ENCODE assay signal across 24 mouse cellular contexts in the genomic region with DNA sequence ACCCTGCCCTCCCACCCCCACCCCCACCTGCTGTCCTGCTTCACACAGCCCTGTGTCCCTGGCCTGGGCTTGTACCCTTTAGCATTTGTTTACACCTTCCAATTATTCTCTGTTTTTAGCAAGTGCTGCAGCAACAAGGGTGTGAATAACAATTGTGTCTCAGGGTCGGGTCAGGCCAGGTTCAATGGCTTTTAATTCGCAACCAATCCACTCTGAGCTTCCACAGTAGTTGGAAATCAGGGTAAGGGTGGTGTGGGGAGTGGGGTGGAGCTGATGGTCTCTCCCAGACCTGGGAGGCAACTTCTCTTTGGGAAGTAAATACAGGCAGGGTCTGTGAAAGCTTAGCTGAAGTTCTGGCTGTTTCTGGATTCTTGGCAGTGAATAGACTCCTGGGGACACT.
DNase-seq lines count a peak whose midpoint lies in the region; ATAC-seq and TF ChIP-seq lines count a peak whose summit lies in the region.
"Had no signal": no experiment of that assay in that cellular context is flagged by ENCODE, and none has a peak within 500 bp of the region (broad histone marks: within the 10 kb centered on the region; RNA-seq: fewer than 3 reads in every experiment).

No protein-coding gene starts in this region.

- no peak overlapping the region for H3K4me3 ChIP-seq in hindbrain, postnatal 0 days (ENCODE audit: low read length)
- no peak overlapping the region for H3K4me3 ChIP-seq in hindbrain, embryonic 14.5 days (replicated peaks; ENCODE audit: low read length)
- H3K4me3 ChIP-seq: embryonic facial prominence, embryonic 12.5 days; embryonic facial prominence, embryonic 15.5 days; gastrocnemius, adult 2 months; hindbrain, embryonic 13.5 days had no signal

- H3K27ac ChIP-seq in hindbrain, postnatal 0 days = no peak overlapping the region
- H3K27ac ChIP-seq in hindbrain, embryonic 14.5 days = no peak overlapping the region
- H3K27ac ChIP-seq: embryonic facial prominence, embryonic 12.5 days; embryonic facial prominence, embryonic 15.5 days; gastrocnemius, adult 2 months; hindbrain, embryonic 13.5 days had no signal

- no peaks in the 10 kb centered on the region for H3K27me3 ChIP-seq in hindbrain, postnatal 0 days (ENCODE audit: insufficient read depth, low read length)
- no peaks in the 10 kb centered on the region for H3K27me3 ChIP-seq in hindbrain, embryonic 14.5 days (ENCODE audit: control insufficient read depth, insufficient read depth, low read length)
- H3K27me3 ChIP-seq: embryonic facial prominence, embryonic 12.5 days; embryonic facial prominence, embryonic 15.5 days; hindbrain, embryonic 13.5 days had no signal

- no peaks in the 10 kb centered on the region for H3K36me3 ChIP-seq in hindbrain, postnatal 0 days (ENCODE audit: insufficient read depth, low read length)
- no peaks in the 10 kb centered on the region for H3K36me3 ChIP-seq in hindbrain, embryonic 14.5 days (replicated peaks; ENCODE audit: control insufficient read depth, insufficient read depth)
- H3K36me3 ChIP-seq: embryonic facial prominence, embryonic 12.5 days; embryonic facial prominence, embryonic 15.5 days; hindbrain, embryonic 13.5 days had no signal

- no peak overlapping the region for H3K4me2 ChIP-seq in hindbrain, postnatal 0 days (ENCODE audit: low read depth, low read length)
- H3K4me2 ChIP-seq in hindbrain, embryonic 14.5 days (replicated peaks) = no peak overlapping the region
- H3K4me2 ChIP-seq: embryonic facial prominence, embryonic 12.5 days; embryonic facial prominence, embryonic 15.5 days; heart, embryonic 11.5 days; hindbrain, embryonic 13.5 days had no signal

- no peaks in the 10 kb centered on the region for H3K4me1 ChIP-seq in hindbrain, postnatal 0 days (ENCODE audit: insufficient read depth, low read length)
- no peaks in the 10 kb centered on the region for H3K4me1 ChIP-seq in hindbrain, embryonic 14.5 days (replicated peaks; ENCODE audit: control insufficient read depth, insufficient read depth, low read length)
- H3K4me1 ChIP-seq: embryonic facial prominence, embryonic 12.5 days; embryonic facial prominence, embryonic 15.5 days; hindbrain, embryonic 13.5 days had no signal

- ATAC-seq in hindbrain, postnatal 0 days = no peak
- no peak for ATAC-seq in hindbrain, embryonic 14.5 days (ENCODE audit: low FRiP score)
- ATAC-seq: CD4-positive, CD25-positive, alpha-beta regulatory T cell, adult 4 months; forebrain, embryonic 14.5 days; forebrain, postnatal 0 days; intestine, postnatal 0 days had no signal

- no peaks in the 10 kb centered on the region for H3K9me3 ChIP-seq in hindbrain, postnatal 0 days (ENCODE audit: low read length)
- H3K9me3 ChIP-seq in hindbrain, embryonic 14.5 days (ENCODE audit: control insufficient read depth, low read length) = no peaks in the 10 kb centered on the region
- H3K9me3 ChIP-seq: embryonic facial prominence, embryonic 12.5 days; embryonic facial prominence, embryonic 15.5 days; hindbrain, embryonic 13.5 days had no signal

- no peak for TF ChIP-seq CTCF in hindbrain, postnatal 0 days (IDR thresholded peaks at IDR 0.05; ENCODE audit: low read depth)

- WGBS in hindbrain, postnatal 0 days = 20% methylated on average over 2 of the region's 2 CpGs
- WGBS in hindbrain, embryonic 14.5 days = 16% methylated on average over 2 of the region's 2 CpGs

- peak; percentile 6 for DNase-seq in hindbrain, postnatal 0 days (ENCODE audit: low spot score)
- DNase-seq in hindbrain, embryonic 14.5 days (ENCODE audit: low spot score) = no peak
- DNase-seq in ES-CJ7 (ENCODE audit: low read depth, low spot score) (peak; percentile 89), R1 (ENCODE audit: low read depth, low spot score) (peak; percentile 85)
- DNase-seq in retina, embryonic 14.5 days (ENCODE audit: low spot score) = peak; percentile 22
- no peak for DNase-seq in lung, postnatal 25 days (ENCODE audit: low spot score)
- DNase-seq in c-Kit-positive CD71-positive TER-119-positive erythroid progenitor cells, embryonic 14.5 days (ENCODE audit: low spot score) = no peak
- no peak for DNase-seq in heart, adult 8-10 months (ENCODE audit: low spot score)
- DNase-seq: adrenal gland, adult 2 months; adrenal gland, postnatal 14 days; cerebellum, adult 11-12 months; cerebellum, adult 8-10 months; cerebellum, postnatal 36 days; forebrain, postnatal 0 days; gastrocnemius, adult 2 months; gastrocnemius, postnatal 14 days; heart, adult 18-20 months had no signal

- H3K9ac ChIP-seq in hindbrain, postnatal 0 days (replicated peaks; ENCODE audit: low read length) = no peak overlapping the region
- H3K9ac ChIP-seq in hindbrain, embryonic 14.5 days = no peak overlapping the region
- H3K9ac ChIP-seq: embryonic facial prominence, embryonic 12.5 days; embryonic facial prominence, embryonic 15.5 days; forebrain, postnatal 0 days; hindbrain, embryonic 13.5 days had no signal

Comparison
In these comparisons a context has a peak if more than half of its experiments do, and no peak if none do; other contexts are left out.
1. DNase-seq: peak in hindbrain, postnatal 0 days (single experiment), ES-CJ7 (single experiment), R1 (single experiment) and retina, embryonic 14.5 days (single experiment); none in hindbrain, embryonic 14.5 days (single experiment), lung, postnatal 25 days (single experiment), c-Kit-positive CD71-positive TER-119-positive erythroid progenitor cells, embryonic 14.5 days (single experiment) and heart, adult 8-10 months (single experiment).